Mouse (Mus musculus): ENCODE measurements around the gene Hes6. TPM values are rescaled to one million over a fixed set of nuclear protein-coding genes. Genes with fewer than 3 reads are reported as not detected.
A peak's percentile ranks its signal among the peaks of the same experiment; 100 is the strongest.

Gene Hes6
- polyA plus RNA-seq, 1 experiment: 144 TPM

GRCm38 (mm10) chr1:91439776-91440175, 25.9 kb upstream of the Hes6 start:
- TF ChIP-seq CTCF (IDR thresholded peaks at IDR 0.05; ENCODE audit: borderline replicate concordance, extremely low read depth, insufficient read depth, insufficient read length) (no peak), POLR2A (IDR thresholded peaks at IDR 0.05; ENCODE audit: borderline replicate concordance, extremely low read depth, insufficient read depth, insufficient read length, poor library complexity, severe bottlenecking) (no peak)
- no peak for DNase-seq (ENCODE audit: low read depth)

DNA sequence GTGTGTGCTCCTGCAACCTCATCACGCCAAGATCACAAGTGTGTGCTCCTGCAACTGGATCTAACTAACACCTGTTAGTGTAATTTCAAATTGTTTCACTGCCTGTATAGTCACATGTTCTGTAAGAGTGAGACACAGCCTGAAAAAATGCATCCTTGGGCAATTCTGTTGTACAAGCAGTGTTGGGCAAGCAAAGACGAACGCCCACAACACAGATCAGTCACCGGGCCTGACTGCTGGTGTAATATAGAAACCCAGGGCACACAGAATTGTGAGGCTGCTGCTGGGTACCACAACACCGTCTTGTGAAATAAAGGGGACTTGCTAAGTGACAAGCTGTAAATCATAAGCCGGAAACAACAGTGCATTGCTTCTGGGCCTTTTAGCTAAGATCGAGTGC, 23.7 kb upstream of the Hes6 start:
- TF ChIP-seq CTCF (IDR thresholded peaks at IDR 0.05; ENCODE audit: borderline replicate concordance, extremely low read depth, insufficient read depth, insufficient read length): no peak
- no peak for TF ChIP-seq POLR2A (IDR thresholded peaks at IDR 0.05; ENCODE audit: borderline replicate concordance, extremely low read depth, insufficient read depth, insufficient read length, poor library complexity, severe bottlenecking)
- no peak for DNase-seq (ENCODE audit: low read depth)

DNA sequence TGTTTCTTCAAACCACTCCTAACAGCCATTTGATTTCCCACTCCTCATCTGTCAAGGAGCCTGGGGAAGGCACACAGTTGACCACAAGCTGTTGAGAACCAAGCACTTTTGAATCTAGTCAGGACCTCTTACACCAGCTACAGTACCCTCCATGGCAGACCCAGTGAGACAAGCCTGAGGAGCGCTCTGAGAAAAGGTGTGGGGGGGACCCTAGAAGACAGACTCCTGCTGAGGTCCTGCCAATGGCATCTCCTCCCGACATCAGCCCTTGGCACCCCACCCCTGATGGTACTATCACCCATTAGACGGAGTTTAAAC, 23.2 kb upstream of the Hes6 start:
- DNase-seq (ENCODE audit: low read depth): no peak
- TF ChIP-seq POLR2A (IDR thresholded peaks at IDR 0.05; ENCODE audit: borderline replicate concordance, extremely low read depth, insufficient read depth, insufficient read length, poor library complexity, severe bottlenecking) (no peak), CTCF (IDR thresholded peaks at IDR 0.05; ENCODE audit: borderline replicate concordance, extremely low read depth, insufficient read depth, insufficient read length) (no peak)

- TF ChIP-seq POLR2A (IDR thresholded peaks at IDR 0.05; ENCODE audit: borderline replicate concordance, extremely low read depth, insufficient read depth, insufficient read length, poor library complexity, severe bottlenecking) (no peak), CTCF (IDR thresholded peaks at IDR 0.05; ENCODE audit: borderline replicate concordance, extremely low read depth, insufficient read depth, insufficient read length) (no peak)
- DNase-seq (ENCODE audit: low read depth): peak; percentile 58
Measured at GRCm38 (mm10) chr1:91436380-91437082, 22.7 kb upstream of the Hes6 start.

- DNase-seq (ENCODE audit: low read depth): no peak
Measured at GRCm38 (mm10) chr1:91435606-91436130, 21.8 kb upstream of the Hes6 start.

GRCm38 (mm10) chr1:91434905-91435304, 21.1 kb upstream of the Hes6 start:
- DNase-seq (ENCODE audit: low read depth): no peak
- TF ChIP-seq POLR2A (IDR thresholded peaks at IDR 0.05; ENCODE audit: borderline replicate concordance, extremely low read depth, insufficient read depth, insufficient read length, poor library complexity, severe bottlenecking) (no peak), CTCF (IDR thresholded peaks at IDR 0.05; ENCODE audit: borderline replicate concordance, extremely low read depth, insufficient read depth, insufficient read length) (no peak)

More at GRCm38 (mm10) chr1:91435606-91436130, 21.8 kb upstream of the Hes6 start:
- TF ChIP-seq CTCF (IDR thresholded peaks at IDR 0.05; ENCODE audit: borderline replicate concordance, extremely low read depth, insufficient read depth, insufficient read length): no peak
- no peak for TF ChIP-seq POLR2A (IDR thresholded peaks at IDR 0.05; ENCODE audit: borderline replicate concordance, extremely low read depth, insufficient read depth, insufficient read length, poor library complexity, severe bottlenecking)

- TF ChIP-seq POLR2A (IDR thresholded peaks at IDR 0.05; ENCODE audit: borderline replicate concordance, extremely low read depth, insufficient read depth, insufficient read length, poor library complexity, severe bottlenecking): no peak
- no peak for TF ChIP-seq CTCF (IDR thresholded peaks at IDR 0.05; ENCODE audit: borderline replicate concordance, extremely low read depth, insufficient read depth, insufficient read length)
- no peak for DNase-seq (ENCODE audit: low read depth)
Measured at GRCm38 (mm10) chr1:91430761-91431160, 16.9 kb upstream of the Hes6 start.

GRCm38 (mm10) chr1:91429212-91429611, 15.4 kb upstream of the Hes6 start:
- no peak for DNase-seq (ENCODE audit: low read depth)
- TF ChIP-seq POLR2A (IDR thresholded peaks at IDR 0.05; ENCODE audit: borderline replicate concordance, extremely low read depth, insufficient read depth, insufficient read length, poor library complexity, severe bottlenecking) (no peak), CTCF (IDR thresholded peaks at IDR 0.05; ENCODE audit: borderline replicate concordance, extremely low read depth, insufficient read depth, insufficient read length) (no peak)

- peak; percentile 89 for DNase-seq (ENCODE audit: low read depth)
- TF ChIP-seq POLR2A (IDR thresholded peaks at IDR 0.05; ENCODE audit: borderline replicate concordance, extremely low read depth, insufficient read depth, insufficient read length, poor library complexity, severe bottlenecking) (no peak), CTCF (IDR thresholded peaks at IDR 0.05; ENCODE audit: borderline replicate concordance, extremely low read depth, insufficient read depth, insufficient read length) (peak; percentile 84)
Measured at GRCm38 (mm10) chr1:91428614-91429013, 14.8 kb upstream of the Hes6 start.

DNA sequence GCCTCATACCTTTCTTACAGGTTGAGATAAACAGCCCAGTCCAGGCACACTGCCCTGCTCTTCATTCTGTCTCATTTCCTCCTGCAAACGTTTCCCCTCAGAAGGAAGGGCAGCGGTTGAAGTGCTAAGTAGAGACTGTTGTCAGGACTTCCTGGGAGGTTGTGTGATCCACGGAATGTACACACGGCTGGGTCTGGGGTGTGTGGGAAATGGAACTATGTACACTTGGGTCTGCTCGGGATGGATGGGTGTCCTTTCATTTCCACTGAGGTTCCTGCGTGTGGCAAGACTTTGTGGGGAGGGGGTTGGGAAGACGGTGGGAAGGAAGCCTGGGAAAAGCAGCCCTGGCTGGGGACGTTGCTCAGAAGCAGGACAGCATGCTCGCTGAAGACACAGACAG, 12.6 kb upstream of the Hes6 start:
- TF ChIP-seq CTCF (IDR thresholded peaks at IDR 0.05; ENCODE audit: borderline replicate concordance, extremely low read depth, insufficient read depth, insufficient read length): no peak
- no peak for TF ChIP-seq POLR2A (IDR thresholded peaks at IDR 0.05; ENCODE audit: borderline replicate concordance, extremely low read depth, insufficient read depth, insufficient read length, poor library complexity, severe bottlenecking)
- no peak for DNase-seq (ENCODE audit: low read depth)

- no peak for TF ChIP-seq POLR2A (IDR thresholded peaks at IDR 0.05; ENCODE audit: borderline replicate concordance, extremely low read depth, insufficient read depth, insufficient read length, poor library complexity, severe bottlenecking)
- no peak for TF ChIP-seq CTCF (IDR thresholded peaks at IDR 0.05; ENCODE audit: borderline replicate concordance, extremely low read depth, insufficient read depth, insufficient read length)
- no peak for DNase-seq (ENCODE audit: low read depth)
Measured at GRCm38 (mm10) chr1:91420601-91421065, 6.8 kb upstream of the Hes6 start.

Data from brain, embryonic 14.5 days (tissue).